Comparison of ENCODE assay signal across 18 mouse cellular contexts in the genomic region with DNA sequence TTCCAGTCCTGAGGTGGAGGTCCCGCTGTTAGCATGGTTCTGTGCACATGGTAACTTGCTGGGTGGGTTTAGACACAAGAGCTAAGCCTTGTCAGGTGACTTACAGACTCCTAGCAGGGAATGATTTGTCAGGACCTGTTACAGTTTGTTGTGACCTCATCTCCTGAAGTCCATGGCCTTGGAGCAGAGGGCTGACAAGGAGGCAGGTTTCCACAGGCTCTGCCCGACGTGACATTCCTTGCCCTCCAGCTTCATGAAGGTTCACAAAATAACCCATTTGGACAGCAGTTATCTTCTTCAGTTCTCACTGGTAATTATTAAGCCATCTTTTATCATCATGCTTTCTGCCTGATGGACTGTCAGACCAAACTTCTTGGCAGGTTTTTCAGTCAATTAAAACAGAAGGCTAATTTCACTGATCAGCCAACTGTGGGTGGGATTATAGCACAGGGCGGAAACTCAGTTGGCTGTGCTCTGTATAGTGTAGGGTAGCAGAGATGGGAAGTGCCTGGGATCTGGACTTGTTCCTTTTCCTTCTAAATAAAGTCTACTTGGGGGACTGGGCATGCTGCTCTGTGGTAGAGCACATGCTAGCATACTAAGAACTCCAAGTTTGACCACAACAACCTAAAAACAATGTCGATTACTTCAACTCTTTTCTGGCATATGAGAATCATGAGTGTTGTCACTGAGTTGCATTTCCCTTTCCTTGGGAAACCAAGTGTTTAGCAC.
DNase-seq lines count a peak whose midpoint lies in the region; ATAC-seq lines count a peak whose summit lies in the region.
"Had no signal": no experiment of that assay in that cellular context is flagged by ENCODE, and none has a peak within 500 bp of the region (broad histone marks: within the 10 kb centered on the region; RNA-seq: fewer than 3 reads in every experiment).

No protein-coding gene starts in this region.

- H3K9ac ChIP-seq in kidney, embryonic 16.5 days (replicated peaks; ENCODE audit: low read length): no peak overlapping the region
- no peak overlapping the region for H3K9ac ChIP-seq in midbrain, embryonic 11.5 days (ENCODE audit: low read length)
- H3K9ac ChIP-seq: embryonic facial prominence, embryonic 15.5 days; forebrain, embryonic 13.5 days; liver, embryonic 13.5 days; neural tube, embryonic 15.5 days had no signal

- H3K9me3 ChIP-seq in kidney, embryonic 16.5 days (ENCODE audit: low read length): no peaks in the 10 kb centered on the region
- no peaks in the 10 kb centered on the region for H3K9me3 ChIP-seq in midbrain, embryonic 11.5 days (ENCODE audit: control insufficient read depth, low read length)
- H3K9me3 ChIP-seq in midbrain, embryonic 10.5 days (replicated peaks): no peaks in the 10 kb centered on the region
- H3K9me3 ChIP-seq: embryonic facial prominence, embryonic 15.5 days; forebrain, embryonic 13.5 days; liver, embryonic 13.5 days; neural tube, embryonic 15.5 days had no signal

- ATAC-seq in kidney, embryonic 16.5 days (ENCODE audit: low FRiP score, low TSS enrichment): no peak
- ATAC-seq in midbrain, embryonic 11.5 days (ENCODE audit: low FRiP score): no peak
- ATAC-seq: forebrain, embryonic 13.5 days; hindbrain, postnatal 0 days; lung, postnatal 0 days had no signal

- H3K4me1 ChIP-seq in kidney, embryonic 16.5 days (ENCODE audit: insufficient read depth, low read length): no peaks in the 10 kb centered on the region; the same call in 1 of the 2 replicates
- no peaks in the 10 kb centered on the region for H3K4me1 ChIP-seq in midbrain, embryonic 11.5 days (ENCODE audit: control insufficient read depth, insufficient read depth, low read length)
- no peaks in the 10 kb centered on the region for H3K4me1 ChIP-seq in midbrain, embryonic 10.5 days
- H3K4me1 ChIP-seq: embryonic facial prominence, embryonic 15.5 days; forebrain, embryonic 13.5 days; liver, embryonic 13.5 days; neural tube, embryonic 15.5 days had no signal

- H3K4me3 ChIP-seq in kidney, embryonic 16.5 days (ENCODE audit: low read length): no peak overlapping the region
- H3K4me3 ChIP-seq in midbrain, embryonic 11.5 days (ENCODE audit: low read depth, low read length): no peak overlapping the region
- H3K4me3 ChIP-seq in midbrain, embryonic 10.5 days: no peak overlapping the region
- H3K4me3 ChIP-seq: embryonic facial prominence, embryonic 15.5 days; forebrain, embryonic 13.5 days; liver, embryonic 13.5 days; neural tube, embryonic 15.5 days had no signal

- H3K36me3 ChIP-seq in kidney, embryonic 16.5 days (ENCODE audit: insufficient read depth, low read length): no peaks in the 10 kb centered on the region
- H3K36me3 ChIP-seq in midbrain, embryonic 11.5 days (ENCODE audit: control insufficient read depth, insufficient read depth, low read length): no peaks in the 10 kb centered on the region
- H3K36me3 ChIP-seq in midbrain, embryonic 10.5 days: no peaks in the 10 kb centered on the region
- H3K36me3 ChIP-seq: embryonic facial prominence, embryonic 15.5 days; liver, embryonic 13.5 days; neural tube, embryonic 15.5 days had no signal

- no peak overlapping the region for H3K27ac ChIP-seq in kidney, embryonic 16.5 days (ENCODE audit: low read length)
- no peak overlapping the region for H3K27ac ChIP-seq in midbrain, embryonic 11.5 days (ENCODE audit: low read depth, low read length)
- no peak overlapping the region for H3K27ac ChIP-seq in midbrain, embryonic 10.5 days (replicated peaks)
- H3K27ac ChIP-seq: embryonic facial prominence, embryonic 15.5 days; forebrain, embryonic 13.5 days; hindbrain, postnatal 0 days; liver, embryonic 13.5 days; neural tube, embryonic 15.5 days had no signal

- H3K4me2 ChIP-seq in kidney, embryonic 16.5 days (replicated peaks; ENCODE audit: low read depth, low read length): no peak overlapping the region
- no peak overlapping the region for H3K4me2 ChIP-seq in midbrain, embryonic 11.5 days
- H3K4me2 ChIP-seq: embryonic facial prominence, embryonic 15.5 days; forebrain, embryonic 13.5 days; heart, embryonic 11.5 days; liver, embryonic 13.5 days; neural tube, embryonic 15.5 days had no signal

- intact Hi-C loops in gastrocnemius, postnatal 36 days (cut with DNase I): no loop called here

- WGBS in kidney, embryonic 16.5 days: 68% methylated on average over 5 of the region's 5 CpGs
- WGBS in midbrain, embryonic 11.5 days: 88% methylated on average over 5 of the region's 5 CpGs
- 84% methylated on average over 5 of the region's 5 CpGs for WGBS in midbrain, embryonic 10.5 days

- DNase-seq in kidney, adult 11 months: peak; percentile 67
- peak; percentile 17 for DNase-seq in midbrain, embryonic 11.5 days (ENCODE audit: low spot score, missing footprints)
- no peak for DNase-seq in midbrain, embryonic 10.5 days (ENCODE audit: low spot score)
- peak; percentile 8 for DNase-seq in layer of hippocampus, adult 9-10 months (ENCODE audit: low spot score)
- no peak for DNase-seq in spleen, postnatal 36 days (ENCODE audit: low spot score in 2 of 2)
- DNase-seq in gastrocnemius, postnatal 36 days: no peak
- DNase-seq in testis, postnatal 10 days (ENCODE audit: low spot score): no peak
- DNase-seq: cerebellum, adult 18-20 months; heart, postnatal 36 days; liver, embryonic 13.5 days; retina, postnatal 1 day had no signal

- H3K27me3 ChIP-seq in kidney, embryonic 16.5 days (ENCODE audit: insufficient read depth, low read length): no peaks in the 10 kb centered on the region
- no peaks in the 10 kb centered on the region for H3K27me3 ChIP-seq in midbrain, embryonic 11.5 days (ENCODE audit: control insufficient read depth, insufficient read depth, low read length)
- H3K27me3 ChIP-seq in midbrain, embryonic 10.5 days (ENCODE audit: low read depth, poor library complexity, severe bottlenecking): no peaks in the 10 kb centered on the region
- H3K27me3 ChIP-seq: embryonic facial prominence, embryonic 15.5 days; forebrain, embryonic 13.5 days; liver, embryonic 13.5 days; neural tube, embryonic 15.5 days had no signal

Comparison
In these comparisons a context has a peak if more than half of its experiments do, and no peak if none do; other contexts are left out.
1. DNase-seq: peak in kidney, adult 11 months (single experiment), midbrain, embryonic 11.5 days (single experiment) and layer of hippocampus, adult 9-10 months (single experiment); none in midbrain, embryonic 10.5 days (single experiment), spleen, postnatal 36 days (0 of 2), gastrocnemius, postnatal 36 days (0 of 2) and testis, postnatal 10 days (single experiment).